Mouse (Mus musculus) cortical plate, adult 2 months (tissue): Measurements from ENCODE around the gene Gm1527.

Source experiments
- CTCF ChIP-seq: fragments of 200-500 bp; IDR thresholded peaks from 2 replicates; pipeline ENCODE4 v1.5.1; 2011; ENCODE audit warnings: mild to moderate bottlenecking, control low read depth, low read length; ENCODE audit not compliant: insufficient read depth; ENCODE audit errors: extremely low read depth
- POLR2A ChIP-seq: fragments of 200-500 bp; IDR thresholded peaks from 2 replicates; pipeline ENCODE4 v1.6.1; 2011; ENCODE audit warnings: mild to moderate bottlenecking, low read length, control low read depth; ENCODE audit not compliant: insufficient read depth; ENCODE audit errors: extremely low read depth

GRCm38 (mm10) chr3:28892317-28892716 is at the start of gene Gm1527:
- TF ChIP-seq CTCF (no peak), POLR2A (no peak)
